Mouse (Mus musculus): ENCODE data around the gene Eng.
A peak's percentile ranks its signal among the peaks of the same experiment; 100 is the strongest.

Gene Eng

DNA sequence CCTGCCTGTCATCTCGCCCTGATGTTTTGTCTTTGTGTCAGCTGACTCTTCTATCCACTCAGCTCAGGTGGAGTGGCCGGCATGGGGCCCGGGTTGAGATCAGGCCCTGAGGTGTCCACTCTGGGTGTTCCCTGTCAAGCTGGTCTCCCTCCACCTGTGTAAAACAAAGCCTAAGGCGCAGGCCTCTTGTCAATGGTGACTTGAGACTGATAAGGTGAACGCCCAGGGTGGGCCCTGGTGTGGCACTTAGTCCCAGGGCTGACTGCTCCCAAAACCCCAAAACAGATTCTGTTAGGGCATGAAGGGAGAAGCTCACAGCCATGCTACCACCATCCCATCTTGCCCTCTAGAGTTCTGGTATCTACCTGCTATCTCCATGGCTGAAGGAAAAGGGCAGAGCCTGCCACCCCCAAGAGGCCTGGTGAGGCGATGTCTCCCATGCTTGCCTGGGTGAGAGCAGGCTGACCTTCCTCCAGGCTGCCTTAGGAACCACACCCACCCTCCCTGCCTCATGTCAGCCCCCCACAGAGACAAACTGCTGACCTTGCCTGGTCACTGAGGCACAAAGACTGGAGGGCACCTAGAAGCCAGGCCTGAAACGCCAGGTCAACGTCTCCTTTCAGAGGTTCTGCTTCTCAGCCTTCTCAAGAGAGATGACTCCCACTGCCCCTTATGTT lies 1.5 kb upstream of the Eng start:
- DNase-seq (ENCODE audit: low spot score in 2 of 2) = no peak

- no peak for DNase-seq (ENCODE audit: low spot score in 2 of 2)
These were observed 748 bp upstream of the Eng start for GRCm38 (mm10) chr2:32645647-32646046.

GRCm38 (mm10) chr2:32647366-32647765 lies 971 bp downstream of the Eng start:
- no peak for DNase-seq (ENCODE audit: low spot score in 2 of 2)

GRCm38 (mm10) chr2:32653764-32654163 lies 7.4 kb downstream of the Eng start:
- no peak for DNase-seq (ENCODE audit: low spot score in 2 of 2)

GRCm38 (mm10) chr2:32654743-32655393 lies 8.5 kb downstream of the Eng start:
- DNase-seq (ENCODE audit: low spot score in 2 of 2) = no peak

- no peak for DNase-seq (ENCODE audit: low spot score in 2 of 2)
These were observed 9.0 kb downstream of the Eng start for GRCm38 (mm10) chr2:32655394-32655744.

DNA sequence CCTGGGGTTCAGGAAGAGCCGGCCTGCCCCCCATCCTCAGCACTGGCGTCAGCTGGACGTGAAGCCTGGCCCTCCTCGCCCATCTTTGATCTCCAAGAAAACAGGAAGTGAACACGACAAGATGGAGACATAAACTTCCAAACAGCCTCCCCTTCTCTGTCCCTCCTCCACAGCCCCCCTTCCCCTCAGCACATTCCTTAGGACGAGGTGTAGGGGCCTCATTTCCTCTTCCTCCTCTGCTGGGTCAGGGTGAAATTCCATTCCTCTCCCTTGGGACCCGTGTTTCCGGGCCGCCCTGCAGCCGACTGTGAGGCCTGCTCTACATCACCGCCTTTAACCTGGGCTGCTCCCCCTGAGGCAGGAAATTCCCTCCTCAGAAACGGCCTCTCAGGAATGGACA lies 9.4 kb downstream of the Eng start:
- DNase-seq (ENCODE audit: low spot score in 2 of 2) = no peak

GRCm38 (mm10) chr2:32658873-32659272 lies 12.5 kb downstream of the Eng start:
- no peak for DNase-seq (ENCODE audit: low spot score in 2 of 2)

DNA sequence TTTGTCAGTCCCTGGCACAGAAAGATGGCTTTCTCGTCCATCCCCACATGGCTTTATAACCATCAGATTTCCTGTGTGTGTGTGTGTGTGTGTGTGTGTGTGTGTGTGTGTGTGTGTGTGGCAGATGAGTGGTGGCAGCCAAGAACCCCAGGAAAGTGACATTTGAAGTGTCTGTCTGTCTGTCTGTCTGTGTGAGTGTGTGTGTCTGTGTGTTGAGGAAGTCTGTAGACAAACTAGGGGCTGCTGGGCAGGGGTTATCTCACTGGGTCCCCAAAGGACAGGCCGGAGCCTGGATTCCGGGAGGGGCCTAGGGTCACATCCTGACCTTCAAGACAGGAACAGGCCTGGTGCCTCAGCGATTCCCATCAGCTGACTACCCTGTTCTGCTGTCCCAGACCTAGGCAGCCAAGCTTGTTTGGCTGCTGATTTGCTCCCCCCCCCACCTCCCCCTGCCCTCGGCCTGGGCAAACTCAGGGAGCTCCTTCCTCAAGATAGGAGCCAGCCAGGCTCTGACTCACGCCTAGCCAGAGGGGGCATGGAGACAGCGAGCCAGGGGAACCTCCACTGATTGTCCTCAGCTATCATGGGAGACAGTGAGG lies 15.2 kb downstream of the Eng start:
- no peak for DNase-seq (ENCODE audit: low spot score in 2 of 2)

- DNase-seq (ENCODE audit: low spot score in 2 of 2) = no peak
These were observed 15.9 kb downstream of the Eng start for GRCm38 (mm10) chr2:32662291-32662690.

DNA sequence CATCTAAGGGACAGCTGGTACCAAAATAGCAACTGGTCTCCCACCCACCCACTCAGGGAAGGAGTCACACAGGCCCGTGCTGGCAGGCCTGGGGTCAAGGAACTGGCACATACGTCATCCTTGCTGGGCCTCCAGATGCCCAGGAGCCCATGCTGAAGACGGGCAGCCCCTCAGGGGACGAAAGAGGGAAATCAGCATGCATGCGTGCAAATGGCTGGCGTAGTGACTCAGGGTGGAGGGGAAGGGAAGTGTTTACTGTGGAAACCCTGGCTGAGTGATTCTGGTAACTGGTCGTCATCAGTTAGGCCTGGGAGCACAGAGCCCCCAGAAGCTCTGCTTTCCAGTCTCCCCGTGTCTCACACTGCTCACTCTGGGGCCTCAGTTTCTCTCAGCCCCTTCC lies 18.9 kb downstream of the Eng start:
- DNase-seq (ENCODE audit: low spot score in 2 of 2) = no peak

DNA sequence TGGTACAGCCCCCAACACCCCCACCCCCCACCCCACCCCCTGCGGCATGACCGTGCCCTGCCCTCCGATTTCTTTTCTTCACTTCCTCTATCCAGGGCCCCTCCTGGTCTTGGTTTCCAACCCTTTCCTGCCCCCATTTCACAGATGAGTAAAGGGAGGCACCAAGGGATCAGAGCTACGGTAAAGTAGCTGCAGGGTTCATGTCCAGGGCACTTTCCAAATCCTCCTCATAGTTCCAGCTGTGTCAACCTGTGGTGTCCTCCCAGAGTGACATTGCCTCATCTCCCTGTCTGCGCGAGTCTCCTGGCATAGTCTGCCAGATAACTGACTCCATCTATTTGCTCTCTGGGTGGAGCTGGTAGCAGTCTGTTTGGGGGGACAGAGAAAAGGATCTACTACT lies 19.5 kb downstream of the Eng start:
- no peak for DNase-seq (ENCODE audit: low spot score in 2 of 2)

GRCm38 (mm10) chr2:32667775-32668174 lies 21.4 kb downstream of the Eng start:
- DNase-seq (ENCODE audit: low spot score in 2 of 2) = no peak

DNA sequence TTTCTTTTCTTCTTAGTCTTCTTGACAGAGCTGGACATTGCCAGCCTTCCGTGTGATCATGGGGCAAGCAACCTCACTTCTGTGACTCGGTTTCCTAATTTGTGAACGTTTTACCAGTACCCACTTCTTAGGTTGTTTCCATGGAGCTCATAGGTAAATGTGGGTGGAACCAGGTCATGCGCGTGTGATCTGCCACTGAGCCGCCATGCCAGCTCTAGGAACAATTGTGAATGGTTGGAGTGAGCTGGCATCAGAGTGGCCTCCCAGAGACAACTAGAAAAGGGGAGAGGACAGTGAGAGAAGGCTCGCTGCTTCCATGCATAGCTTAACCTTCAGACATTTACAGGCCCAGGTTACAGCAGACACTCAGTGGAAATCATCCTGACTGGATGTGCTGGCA lies 21.8 kb downstream of the Eng start:
- no peak for DNase-seq (ENCODE audit: low spot score in 2 of 2)

GRCm38 (mm10) chr2:32669876-32670275 lies 23.5 kb downstream of the Eng start:
- no peak for DNase-seq (ENCODE audit: low spot score in 2 of 2)

DNA sequence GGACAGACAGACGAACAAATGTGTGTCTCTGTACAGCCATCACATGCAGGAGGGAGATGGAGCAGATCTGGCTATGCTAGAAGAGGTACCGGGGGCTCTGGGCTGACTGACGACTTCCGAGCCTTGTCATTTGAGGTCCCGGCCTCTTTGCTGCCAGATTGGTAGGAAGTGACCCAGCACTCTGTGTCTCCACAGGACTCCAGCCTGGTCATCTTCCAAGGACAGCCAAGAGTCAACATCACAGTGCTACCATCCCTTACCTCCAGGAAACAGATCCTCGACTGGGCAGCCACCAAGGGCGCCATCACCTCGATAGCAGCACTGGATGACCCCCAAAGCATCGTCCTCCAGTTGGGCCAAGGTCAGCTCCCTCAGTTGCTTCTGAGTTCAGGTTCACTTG lies 24.8 kb downstream of the Eng start:
- no peak for DNase-seq (ENCODE audit: low spot score in 2 of 2)

- DNase-seq (ENCODE audit: low spot score in 2 of 2) = no peak
These were observed 25.7 kb downstream of the Eng start for GRCm38 (mm10) chr2:32671907-32672595.

GRCm38 (mm10) chr2:32673176-32673917 lies 27.0 kb downstream of the Eng start:
- no peak for DNase-seq (ENCODE audit: low spot score in 2 of 2)

- DNase-seq (ENCODE audit: low spot score in 2 of 2) = no peak
These were observed 30.4 kb downstream of the Eng start for GRCm38 (mm10) chr2:32676821-32677220.

DNA sequence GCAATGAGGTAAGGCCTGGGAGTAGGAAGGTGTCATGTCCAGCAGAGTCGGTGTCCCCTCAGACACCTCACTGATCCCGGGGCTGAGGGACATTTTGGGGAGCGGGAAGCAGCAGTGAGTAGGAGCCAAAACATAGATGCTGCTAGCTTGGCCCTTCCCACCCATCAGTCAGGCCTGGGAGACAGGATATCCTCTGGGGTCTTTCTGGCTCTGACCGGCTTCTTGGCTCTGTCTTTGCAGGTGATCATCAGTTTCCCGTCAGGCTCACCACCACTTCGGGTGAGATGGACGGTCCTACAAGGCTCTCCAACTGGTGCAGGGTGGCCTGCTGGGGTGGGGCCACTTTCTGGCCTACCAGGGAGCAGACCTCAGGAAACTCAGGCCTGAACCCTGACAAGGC lies 31.3 kb downstream of the Eng start:
- DNase-seq (ENCODE audit: low spot score in 2 of 2) = no peak

- peak in 1 of 2 experiments; percentile 40 for DNase-seq (ENCODE audit: low spot score in 2 of 2)
These were observed 33.7 kb downstream of the Eng start for GRCm38 (mm10) chr2:32680051-32680451.
